Mouse (Mus musculus): ENCODE measurements at regions not wholly inside any gene's neighbourhood (a gene's known extent, or its start where the extent isn't known, plus 50 kb on each side); places are given as distances from the start of the nearest gene placed in this dataset.

GRCm38 (mm10) chr8:11088946-11089665 is 80.8 kb upstream of the Irs2 start:
- peaks cover 8% of the 10 kb centered on the region for H3K4me1 ChIP-seq
- 51% methylated on average over 12 of the region's 12 CpGs for WGBS
- no peaks in the 10 kb centered on the region for H3K9me3 ChIP-seq
- DNase-seq (ENCODE audit: low spot score): no peak
- H3K36me3 ChIP-seq (replicated peaks): no peaks in the 10 kb centered on the region
- peaks cover 5% of the 10 kb centered on the region; the same call in 1 of the 2 replicates for H3K27me3 ChIP-seq (replicated peaks; ENCODE audit: low read depth, poor library complexity, severe bottlenecking)
- H3K4me3 ChIP-seq: no peak overlapping the region
- H3K27ac ChIP-seq (replicated peaks): peak overlapping the region; percentile 40; the same call in 1 of the 2 replicates

DNA sequence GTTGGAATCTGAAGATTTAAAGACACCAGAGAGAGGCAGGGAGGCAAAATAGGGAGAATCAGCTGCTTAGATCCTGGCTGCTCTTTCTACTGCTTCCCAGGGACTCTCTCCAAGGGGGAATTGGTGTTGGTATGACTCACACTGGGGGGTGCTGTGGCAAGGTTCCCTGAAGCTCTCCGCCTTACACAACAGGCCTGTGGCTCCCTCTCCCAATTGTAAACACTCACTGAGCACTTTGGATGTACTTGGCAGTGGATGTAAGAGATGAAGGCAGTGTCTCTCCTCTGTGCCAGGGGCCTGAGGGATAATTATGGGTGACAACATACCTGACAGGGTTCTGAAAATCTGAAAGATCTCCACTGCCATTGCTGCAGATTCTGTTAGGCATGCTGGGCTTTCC is 77.0 kb upstream of the Irs2 start:
- no peak for DNase-seq (ENCODE audit: low spot score)
- Histone ChIP-seq H3K36me3 (replicated peaks) (no peaks in the 10 kb centered on the region), H3K4me3 (no peak overlapping the region), H3K4me1 (peaks cover 8% of the 10 kb centered on the region), H3K27me3 (replicated peaks; ENCODE audit: low read depth, poor library complexity, severe bottlenecking) (peaks cover 5% of the 10 kb centered on the region; the same call in 1 of the 2 replicates), H3K9me3 (no peaks in the 10 kb centered on the region), H3K27ac (replicated peaks) (no peak overlapping the region)
- WGBS: 71% methylated on average over 1 of the region's 1 CpGs

DNA sequence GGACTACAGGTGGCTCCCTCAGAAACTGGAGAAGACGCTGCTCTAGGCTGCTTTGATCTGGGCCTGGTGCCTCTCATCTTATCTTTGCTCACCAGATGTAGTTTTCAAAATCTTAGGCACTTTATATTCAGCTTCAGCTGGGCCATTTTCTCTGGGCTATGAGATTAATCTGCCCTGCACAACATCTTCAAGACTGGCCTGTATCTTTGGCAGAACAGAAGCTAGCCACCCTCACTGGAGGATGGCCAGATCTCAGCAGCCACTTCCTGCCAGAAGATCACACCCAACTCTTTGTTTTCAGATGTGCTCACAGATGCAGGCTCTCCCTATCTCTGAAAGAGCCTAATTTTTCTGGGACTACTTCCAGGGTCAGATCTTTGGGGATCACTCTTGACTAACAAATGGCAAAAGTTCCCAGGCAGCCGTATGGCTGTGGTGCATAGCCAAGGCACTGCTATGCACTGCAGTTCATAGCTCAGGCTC is 75.8 kb upstream of the Irs2 start:
- no peak for DNase-seq (ENCODE audit: low spot score)
- Histone ChIP-seq H3K27ac (replicated peaks) (no peak overlapping the region), H3K4me3 (no peak overlapping the region), H3K9me3 (no peaks in the 10 kb centered on the region), H3K36me3 (replicated peaks) (no peaks in the 10 kb centered on the region), H3K4me1 (peaks cover 4% of the 10 kb centered on the region; the same call in 1 of the 2 replicates), H3K27me3 (replicated peaks; ENCODE audit: low read depth, poor library complexity, severe bottlenecking) (peaks cover under 1% of the 10 kb centered on the region; the same call in 1 of the 2 replicates)
- 89% methylated on average over 2 of the region's 2 CpGs for WGBS

DNA sequence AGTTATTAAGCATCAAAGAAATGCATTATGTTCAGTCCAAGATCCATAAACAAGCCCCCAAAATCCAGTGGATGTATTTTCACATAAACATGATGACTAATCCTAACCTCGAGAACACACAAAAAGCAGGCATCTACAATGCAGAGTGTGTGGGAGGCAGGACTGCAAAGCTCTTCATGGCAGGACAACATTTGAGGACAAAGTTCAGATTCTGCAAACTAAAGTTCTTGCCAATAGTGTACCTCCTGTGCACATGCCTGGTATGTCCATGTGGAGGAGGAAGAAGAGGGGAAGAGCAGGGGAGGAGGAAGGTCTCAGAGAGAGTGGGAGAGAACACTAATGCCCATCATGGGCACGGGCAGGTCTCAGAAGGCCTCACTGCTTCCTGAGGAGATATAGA is 72.6 kb upstream of the Irs2 start:
- Histone ChIP-seq H3K9me3 (no peaks in the 10 kb centered on the region), H3K36me3 (replicated peaks) (no peaks in the 10 kb centered on the region), H3K27ac (replicated peaks) (no peak overlapping the region), H3K27me3 (replicated peaks; ENCODE audit: low read depth, poor library complexity, severe bottlenecking) (no peaks in the 10 kb centered on the region), H3K4me3 (no peak overlapping the region), H3K4me1 (peaks cover under 1% of the 10 kb centered on the region; the same call in 1 of the 2 replicates)
- DNase-seq (ENCODE audit: low spot score): no peak
- 90% methylated on average over 2 of the region's 2 CpGs for WGBS

DNA sequence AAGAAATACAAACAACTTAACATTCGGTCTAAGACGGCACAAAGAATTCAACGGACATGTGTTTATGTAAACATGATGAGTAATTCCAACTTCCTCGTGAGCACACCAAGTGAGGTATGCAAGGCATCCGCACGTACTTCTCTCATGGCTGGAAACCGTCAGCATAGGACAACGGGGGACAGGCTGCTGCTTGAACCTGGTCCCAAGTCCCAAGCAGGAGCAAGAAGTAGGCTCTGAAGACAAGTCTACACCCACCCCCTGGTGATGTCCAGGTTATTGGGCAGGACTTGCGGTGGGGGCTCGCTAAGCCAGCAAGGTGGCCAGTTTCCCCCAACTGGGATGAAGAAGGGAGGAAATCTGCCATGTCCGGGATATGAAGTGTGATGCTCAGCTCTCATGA is 71.5 kb upstream of the Irs2 start:
- no peaks in the 10 kb centered on the region for H3K27me3 ChIP-seq (replicated peaks; ENCODE audit: low read depth, poor library complexity, severe bottlenecking)
- H3K4me1 ChIP-seq: no peaks in the 10 kb centered on the region
- WGBS: 84% methylated on average over 11 of the region's 11 CpGs
- DNase-seq (ENCODE audit: low spot score): no peak
- H3K9me3 ChIP-seq: no peaks in the 10 kb centered on the region
- no peak overlapping the region for H3K4me3 ChIP-seq
- no peak overlapping the region for H3K27ac ChIP-seq (replicated peaks)
- no peaks in the 10 kb centered on the region for H3K36me3 ChIP-seq (replicated peaks)

DNA sequence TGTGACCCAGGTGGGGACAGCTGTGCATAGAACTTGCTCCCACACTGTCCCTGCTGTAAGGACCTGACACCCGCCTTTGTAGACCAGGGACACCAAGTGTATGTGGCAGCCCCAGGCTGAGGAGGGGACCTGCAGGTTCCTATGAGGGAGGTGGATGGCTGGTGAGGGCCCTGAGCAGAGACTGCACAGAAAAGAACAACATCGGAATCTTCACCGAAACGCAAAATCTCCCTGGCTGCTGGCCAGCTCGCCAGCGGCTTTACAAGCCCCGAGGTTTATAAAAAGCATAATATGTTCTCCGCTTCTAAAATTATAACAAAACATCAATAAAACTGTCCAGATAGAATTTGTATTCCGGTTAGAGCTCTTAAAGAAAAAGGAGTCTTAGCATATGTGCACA is 68.9 kb upstream of the Irs2 start:
- Histone ChIP-seq H3K36me3 (replicated peaks) (no peaks in the 10 kb centered on the region), H3K4me3 (no peak overlapping the region), H3K27me3 (replicated peaks; ENCODE audit: low read depth, poor library complexity, severe bottlenecking) (no peaks in the 10 kb centered on the region), H3K4me1 (no peaks in the 10 kb centered on the region), H3K9me3 (no peaks in the 10 kb centered on the region), H3K27ac (replicated peaks) (0 out of 2 replicates have a peak overlapping the region, but pooled peaks have one; percentile 30)
- 90% methylated on average over 9 of the region's 9 CpGs for WGBS
- no peak for DNase-seq (ENCODE audit: low spot score)

GRCm38 (mm10) chr8:11071162-11071561 is 62.9 kb upstream of the Irs2 start:
- H3K9me3 ChIP-seq: no peaks in the 10 kb centered on the region
- WGBS: 63% methylated on average over 2 of the region's 2 CpGs
- no peak for DNase-seq (ENCODE audit: low spot score)
- no peak overlapping the region for H3K4me3 ChIP-seq
- no peak overlapping the region for H3K27ac ChIP-seq (replicated peaks)
- H3K4me1 ChIP-seq: peaks cover 6% of the 10 kb centered on the region; the same call in 1 of the 2 replicates
- H3K27me3 ChIP-seq (replicated peaks; ENCODE audit: low read depth, poor library complexity, severe bottlenecking): no peaks in the 10 kb centered on the region
- no peaks in the 10 kb centered on the region for H3K36me3 ChIP-seq (replicated peaks)

GRCm38 (mm10) chr8:11067450-11067849 is 59.2 kb upstream of the Irs2 start:
- H3K4me3 ChIP-seq: no peak overlapping the region
- no peak for DNase-seq (ENCODE audit: low spot score)
- 79% methylated on average over 7 of the region's 7 CpGs for WGBS
- H3K27me3 ChIP-seq (replicated peaks; ENCODE audit: low read depth, poor library complexity, severe bottlenecking): no peaks in the 10 kb centered on the region
- no peak overlapping the region for H3K27ac ChIP-seq (replicated peaks)
- H3K4me1 ChIP-seq: peaks cover 6% of the 10 kb centered on the region; the same call in 1 of the 2 replicates
- no peaks in the 10 kb centered on the region for H3K36me3 ChIP-seq (replicated peaks)
- no peaks in the 10 kb centered on the region for H3K9me3 ChIP-seq

DNA sequence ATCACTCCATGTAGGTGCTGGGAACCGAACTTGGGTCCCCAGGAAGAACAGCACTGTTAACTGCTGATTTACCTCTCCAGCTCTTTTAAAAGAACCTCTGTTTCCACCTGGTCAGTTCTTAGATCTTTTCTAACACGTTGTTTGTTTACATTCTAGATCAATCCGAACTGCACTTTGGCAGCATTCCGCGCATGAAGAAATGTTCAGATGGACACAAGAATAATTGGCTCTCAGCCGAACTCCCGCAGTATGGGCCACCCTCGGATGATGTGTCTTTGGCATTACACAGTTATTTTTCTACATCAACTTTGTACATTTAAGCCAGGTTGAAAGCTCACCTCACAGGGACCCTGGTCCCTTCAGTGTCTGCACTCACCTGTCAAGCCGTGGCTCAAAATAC is 57.7 kb upstream of the Irs2 start:
- no peaks in the 10 kb centered on the region for H3K36me3 ChIP-seq (replicated peaks)
- H3K27ac ChIP-seq (replicated peaks): no peak overlapping the region
- no peaks in the 10 kb centered on the region for H3K9me3 ChIP-seq
- DNase-seq (ENCODE audit: low spot score): no peak
- no peak overlapping the region for H3K4me3 ChIP-seq
- 0 out of 2 replicates have a peak, but pooled peaks cover under 1% of the 10 kb centered on the region for H3K4me1 ChIP-seq
- H3K27me3 ChIP-seq (replicated peaks; ENCODE audit: low read depth, poor library complexity, severe bottlenecking): no peaks in the 10 kb centered on the region
- 86% methylated on average over 9 of the region's 9 CpGs for WGBS

DNA sequence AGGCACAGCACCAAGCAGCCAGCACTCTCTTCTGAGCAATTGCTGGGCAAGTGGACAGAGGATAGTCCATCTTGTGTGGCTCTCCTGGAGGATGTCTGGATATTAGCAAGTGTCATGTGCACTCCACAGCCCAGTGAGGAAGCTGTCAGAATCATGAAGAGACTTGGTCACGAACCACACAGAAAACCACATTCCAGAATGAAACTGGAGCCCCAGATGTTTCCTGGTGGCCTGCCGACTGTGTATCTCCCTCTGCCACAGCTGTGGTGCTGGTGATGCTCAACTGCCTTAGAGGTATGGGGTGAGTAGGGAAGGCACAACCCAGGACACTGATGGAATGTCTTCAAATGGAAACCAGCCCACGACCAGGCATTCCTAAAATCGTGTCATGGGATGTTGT is 57.0 kb upstream of the Irs2 start:
- Histone ChIP-seq H3K4me3 (no peak overlapping the region), H3K4me1 (no peaks in the 10 kb centered on the region), H3K27ac (replicated peaks) (no peak overlapping the region), H3K27me3 (replicated peaks; ENCODE audit: low read depth, poor library complexity, severe bottlenecking) (no peaks in the 10 kb centered on the region), H3K9me3 (no peaks in the 10 kb centered on the region), H3K36me3 (replicated peaks) (no peaks in the 10 kb centered on the region)
- DNase-seq (ENCODE audit: low spot score): no peak
- 68% methylated on average over 4 of the region's 4 CpGs for WGBS

GRCm38 (mm10) chr8:11063058-11063457 is 54.8 kb upstream of the Irs2 start:
- WGBS: 84% methylated on average over 8 of the region's 8 CpGs
- no peaks in the 10 kb centered on the region; the same call in 1 of the 2 replicates for H3K4me1 ChIP-seq
- H3K9me3 ChIP-seq: no peaks in the 10 kb centered on the region
- no peaks in the 10 kb centered on the region for H3K27me3 ChIP-seq (replicated peaks; ENCODE audit: low read depth, poor library complexity, severe bottlenecking)
- no peak for DNase-seq (ENCODE audit: low spot score)
- H3K36me3 ChIP-seq (replicated peaks): no peaks in the 10 kb centered on the region
- no peak overlapping the region for H3K4me3 ChIP-seq
- H3K27ac ChIP-seq (replicated peaks): no peak overlapping the region

DNA sequence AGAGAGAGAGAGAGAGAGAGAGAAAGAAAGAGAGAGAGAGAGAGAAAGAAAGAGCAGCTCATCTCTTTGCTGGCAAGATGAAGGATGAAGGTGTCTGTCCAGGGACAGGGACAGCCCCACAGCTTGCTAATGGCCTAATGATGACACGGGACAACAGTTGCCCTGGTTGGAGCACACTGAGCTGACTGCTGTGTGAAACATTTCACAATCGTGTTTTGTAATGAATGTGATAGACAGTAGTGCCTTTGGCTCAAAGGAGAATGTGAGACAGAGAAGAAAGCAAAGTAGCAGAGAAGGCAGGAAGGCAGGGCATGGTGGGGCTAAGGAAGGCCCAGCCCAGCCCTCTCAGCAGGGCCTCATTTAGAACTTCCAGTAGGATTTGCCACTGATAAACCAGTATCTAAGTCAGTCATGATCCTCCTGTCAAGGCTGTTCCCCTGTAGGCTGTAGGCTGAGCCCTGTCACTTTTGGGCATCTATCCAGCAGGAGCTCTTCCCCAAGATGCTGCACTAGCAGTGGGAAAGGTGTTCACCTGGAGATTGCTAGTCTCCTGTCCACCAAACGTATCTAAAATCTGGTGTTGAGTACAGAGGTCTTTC is 54.2 kb upstream of the Irs2 start:
- H3K4me1 ChIP-seq: no peaks in the 10 kb centered on the region; the same call in 1 of the 2 replicates
- H3K27me3 ChIP-seq (replicated peaks; ENCODE audit: low read depth, poor library complexity, severe bottlenecking): no peaks in the 10 kb centered on the region
- no peaks in the 10 kb centered on the region for H3K9me3 ChIP-seq
- H3K36me3 ChIP-seq (replicated peaks): no peaks in the 10 kb centered on the region
- H3K27ac ChIP-seq (replicated peaks): no peak overlapping the region
- H3K4me3 ChIP-seq: no peak overlapping the region
- no peak for DNase-seq (ENCODE audit: low spot score)
- 71% methylated on average over 3 of the region's 3 CpGs for WGBS

DNA sequence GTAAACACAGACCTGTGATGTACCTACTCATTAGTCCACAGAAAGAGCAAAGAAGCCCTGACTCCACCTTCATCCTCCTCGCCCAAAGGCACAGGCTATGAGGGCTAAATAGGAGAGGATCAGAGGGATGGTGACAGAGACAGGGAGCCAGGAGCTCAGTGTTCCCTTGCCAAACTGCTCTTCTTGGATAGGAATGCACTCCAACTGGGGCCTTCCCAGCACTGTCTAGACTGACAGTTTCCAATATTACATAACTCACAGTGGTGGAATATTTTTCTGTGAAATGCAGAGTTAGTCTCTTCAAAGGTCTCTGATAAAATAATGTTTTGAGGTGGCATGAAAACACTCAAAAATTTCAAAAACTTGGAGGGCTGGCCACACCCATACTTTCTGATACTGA is 53.5 kb upstream of the Irs2 start:
- H3K9me3 ChIP-seq: no peaks in the 10 kb centered on the region
- H3K27ac ChIP-seq (replicated peaks): no peak overlapping the region
- H3K36me3 ChIP-seq (replicated peaks): no peaks in the 10 kb centered on the region
- H3K4me1 ChIP-seq: peaks cover 4% of the 10 kb centered on the region
- no peak overlapping the region for H3K4me3 ChIP-seq
- no peak for DNase-seq (ENCODE audit: low spot score)
- WGBS: 71% methylated on average over 1 of the region's 1 CpGs
- H3K27me3 ChIP-seq (replicated peaks; ENCODE audit: low read depth, poor library complexity, severe bottlenecking): no peaks in the 10 kb centered on the region
